Mouse (Mus musculus) heart, postnatal 4 days (tissue): Measurements from ENCODE around the gene Slc39a3. TPM values are rescaled to one million over a fixed set of nuclear protein-coding genes. Genes with fewer than 3 reads are reported as not detected.

Experiments used
- DNase-seq: peaks from one replicate; pipeline ENCODE4 v3.0.0; 2021
- total RNA-seq, 2 experiments: library from RNA; stranded (reverse); gene quantifications; 2 replicates each; pipeline ENCODE4 v1.2.3; 2021

The Slc39a3 gene
- total RNA-seq, 2 experiments from 2014 or later = 7.6 to 7.8 TPM

DNA sequence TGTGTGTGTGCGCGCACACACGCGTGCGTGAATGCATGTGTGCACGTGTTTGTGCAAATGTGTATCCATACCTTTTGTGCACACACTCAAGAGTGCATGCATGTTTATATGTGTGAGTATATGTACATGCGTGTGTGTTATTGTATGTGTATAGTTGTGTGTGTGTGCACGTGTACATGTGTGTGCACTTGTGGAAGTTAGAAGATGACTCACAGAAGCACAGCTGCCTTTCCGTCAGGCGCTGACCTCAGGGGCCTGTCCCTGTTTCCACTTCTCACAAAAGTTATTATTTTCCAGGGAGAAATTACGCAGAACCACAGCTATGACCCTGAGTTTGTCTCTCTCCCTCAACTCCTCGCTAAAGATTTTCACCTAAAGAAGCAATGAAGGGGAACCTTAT is 53.0 kb downstream of the Slc39a3 start:
- DNase-seq = no peak

DNA sequence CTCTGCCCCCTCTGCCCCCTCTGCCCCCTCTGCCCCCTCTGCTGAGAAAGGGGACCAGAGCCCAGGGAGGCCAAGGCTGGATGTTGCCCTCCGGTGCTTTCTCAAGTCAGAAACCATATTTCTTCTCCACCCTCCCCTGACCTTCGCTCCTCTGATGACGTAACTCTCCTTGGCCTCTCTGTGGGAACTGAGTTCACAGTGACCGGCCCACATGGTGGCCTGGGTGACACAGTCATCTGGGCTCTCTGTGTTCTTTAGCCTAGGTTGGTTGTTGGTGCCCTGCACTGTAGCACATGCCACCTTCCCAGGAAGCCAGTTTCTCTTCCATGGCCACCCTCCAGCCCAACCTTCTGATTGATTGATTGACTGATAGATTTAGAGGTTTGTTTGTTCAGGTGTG is 54.8 kb downstream of the Slc39a3 start:
- no peak for DNase-seq

DNA sequence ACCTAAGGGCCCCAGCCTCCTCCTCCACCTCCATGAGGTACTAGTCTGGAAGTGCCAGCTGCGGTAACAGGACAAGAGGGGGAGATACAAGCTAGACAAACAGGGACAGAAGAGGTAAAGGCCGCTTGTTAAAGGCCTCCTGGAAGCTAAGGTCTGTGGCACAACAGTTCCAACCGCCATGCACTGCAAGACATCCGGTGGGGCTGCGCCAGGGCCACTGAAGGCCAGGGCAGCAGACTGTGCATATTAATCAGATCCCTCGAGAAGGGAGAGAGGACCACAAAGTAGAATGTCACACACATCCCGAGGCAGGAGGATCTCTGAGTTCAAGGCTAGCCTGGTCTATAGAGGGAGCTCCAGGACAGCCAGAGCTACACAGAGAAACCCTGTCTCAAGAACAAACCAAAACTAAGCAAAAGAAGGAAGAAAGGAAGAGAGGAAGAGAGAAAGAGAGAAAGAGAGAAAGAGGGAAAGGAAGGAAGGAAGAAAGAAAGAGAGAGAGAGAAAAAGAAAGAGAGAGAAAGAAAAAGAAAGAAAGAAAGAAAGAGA is 55.6 kb downstream of the Slc39a3 start:
- no peak for DNase-seq

Other genes starting within 250 kb of the Slc39a3 start
- 10 to 100 TPM; 46.0 to 51.7 TPM for gene Sf3a2, start 239.2 kb downstream of the Slc39a3 start, total RNA-seq
- gene Plekhj1, start 238.8 kb downstream of the Slc39a3 start, total RNA-seq = 10 to 100 TPM; 36.2 to 37.1 TPM
- 1 to 10 TPM in 1 of 2 experiments, under 1 TPM in 1; 0.61 to 1.0 TPM for gene Amh, start 232.2 kb downstream of the Slc39a3 start, total RNA-seq
- 1 to 10 TPM in 1 of 2 experiments, under 1 TPM in 1; 0.62 to 1.6 TPM for gene Jsrp1, start 223.9 kb downstream of the Slc39a3 start, total RNA-seq
- 1,000 to 10,000 TPM; 1,002 to 1,049 TPM for gene Oaz1, start 210.8 kb downstream of the Slc39a3 start, total RNA-seq
- gene Lingo3, start 193.4 kb downstream of the Slc39a3 start, total RNA-seq = 1 to 10 TPM; 1.8 to 2.5 TPM
- 10 to 100 TPM; 29.9 to 35.0 TPM for gene Lsm7, start 182.2 kb downstream of the Slc39a3 start, total RNA-seq
- gene Sppl2b, start 182.2 kb downstream of the Slc39a3 start, total RNA-seq = 10 to 100 TPM; 23.4 to 24.8 TPM
- gene Tmprss9, start 165.6 kb downstream of the Slc39a3 start, total RNA-seq = not detected
- 100 to 1,000 TPM; 162 to 169 TPM for gene Timm13, start 136.5 kb downstream of the Slc39a3 start, total RNA-seq
- 10 to 100 TPM; 15.5 to 17.2 TPM for gene Lmnb2, start 119.2 kb downstream of the Slc39a3 start, total RNA-seq
- 1 to 10 TPM; 6.4 to 9.5 TPM for gene Gadd45b, start 107.4 kb downstream of the Slc39a3 start, total RNA-seq
- under 1 TPM; 0.38 to 0.47 TPM for gene Gng7, start 22.5 kb downstream of the Slc39a3 start, total RNA-seq
- not detected for gene Diras1, start 11.8 kb downstream of the Slc39a3 start, total RNA-seq
- 100 to 1,000 TPM; 102 to 103 TPM for gene Sgta, start 22.8 kb upstream of the Slc39a3 start, total RNA-seq
- gene Thop1, start 32.6 kb upstream of the Slc39a3 start, total RNA-seq = 10 to 100 TPM; 14.5 to 15.5 TPM
- 1 to 10 TPM; 1.8 to 2.3 TPM for gene Creb3l3, start 61.4 kb upstream of the Slc39a3 start, total RNA-seq
- gene Map2k2, start 68.5 kb upstream of the Slc39a3 start, total RNA-seq = 100 to 1,000 TPM; 134 to 141 TPM
- gene Zbtb7a, start 97.8 kb upstream of the Slc39a3 start, total RNA-seq = 10 to 100 TPM; 37.0 to 43.0 TPM
- gene Pias4, start 130.5 kb upstream of the Slc39a3 start, total RNA-seq = 10 to 100 TPM; 17.5 to 18.6 TPM
- gene Eef2, start 139.2 kb upstream of the Slc39a3 start, total RNA-seq = 1,000 to 10,000 TPM; 1,326 to 1,351 TPM
- gene Dapk3, start 145.6 kb upstream of the Slc39a3 start, total RNA-seq = 10 to 100 TPM; 41.9 to 45.7 TPM
- not detected for gene 4930442H23Rik, start 146.4 kb upstream of the Slc39a3 start, total RNA-seq
- gene Nmrk2, start 164.6 kb upstream of the Slc39a3 start, total RNA-seq = 10 to 100 TPM; 44.1 to 74.9 TPM
- gene Atcay, start 193.4 kb upstream of the Slc39a3 start, total RNA-seq = under 1 TPM; 0.23 to 0.24 TPM
- 1 to 10 TPM; 4.2 to 5.5 TPM for gene Zfr2, start 195.7 kb upstream of the Slc39a3 start, total RNA-seq
- under 1 TPM; 0.21 to 0.56 TPM for gene Matk, start 215.5 kb upstream of the Slc39a3 start, total RNA-seq
- 100 to 1,000 TPM; 118 to 125 TPM for gene Mrpl54, start 229.5 kb upstream of the Slc39a3 start, total RNA-seq
- gene Apba3, start 229.5 kb upstream of the Slc39a3 start, total RNA-seq = 10 to 100 TPM; 49.0 to 53.0 TPM